Comparison of ENCODE assay signal across 8 mouse cellular contexts in the genomic region with DNA sequence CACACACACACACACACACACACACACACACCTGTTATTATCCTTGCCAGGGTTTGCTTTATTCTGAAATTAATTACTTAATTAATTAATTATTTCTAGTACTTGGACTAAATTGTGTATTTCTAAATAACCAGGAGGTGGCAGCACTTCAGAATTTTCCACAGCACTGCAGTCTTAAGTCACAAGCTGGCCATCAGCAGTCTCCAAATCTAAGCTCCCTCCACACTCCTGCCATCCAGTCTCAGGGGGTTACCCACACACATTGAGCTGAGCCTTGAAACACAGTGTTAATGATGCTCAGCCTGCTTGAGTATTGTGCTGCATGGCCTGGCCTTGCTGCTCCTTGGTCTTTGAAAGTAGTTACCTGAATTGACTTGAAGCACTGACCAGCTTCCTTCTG. TPM values are rescaled to one million over a fixed set of nuclear protein-coding genes. Genes with fewer than 3 reads are reported as not detected.
DNase-seq lines count a peak whose midpoint lies in the region; ATAC-seq and TF ChIP-seq lines count a peak whose summit lies in the region.

No protein-coding gene starts in this region.

- no peak overlapping the region for H3K27ac ChIP-seq in heart, embryonic 12.5 days (ENCODE audit: poor library complexity, severe bottlenecking)
- H3K27ac ChIP-seq in CH12.LX (ENCODE audit: insufficient read depth, low read depth), result no peak overlapping the region
- no peak overlapping the region for H3K27ac ChIP-seq in cerebellum, adult 2 months (ENCODE audit: insufficient read depth, low read length)

- no peaks in the 10 kb centered on the region for H3K9me3 ChIP-seq in heart, embryonic 12.5 days (replicated peaks)
- H3K9me3 ChIP-seq in CH12.LX (replicated peaks; ENCODE audit: low read length), result no peaks in the 10 kb centered on the region

- peak; percentile 4 to 44 for DNase-seq in heart, adult 18-20 months
- DNase-seq in CH12.LX (ENCODE audit: extremely low read depth), result peak; percentile 54
- DNase-seq in cerebellum, adult 2 months, result peak; percentile 19 to 43
- DNase-seq in mesoderm, embryonic 11.5 days (ENCODE audit: low read depth, low spot score), result peak; percentile 37
- DNase-seq in urinary bladder, adult 2 months (ENCODE audit: low spot score), result no peak
- no peak for DNase-seq in thymus, postnatal 25 days

- H3K4me1 ChIP-seq in heart, embryonic 12.5 days (replicated peaks), result no peaks in the 10 kb centered on the region
- H3K4me1 ChIP-seq in CH12.LX (ENCODE audit: control insufficient read depth in 1 of 2, insufficient read depth in 2 of 2), result peaks cover 0 to 6% of the 10 kb centered on the region in 2 experiments; a peak in 2 of 4 replicates
- no peaks in the 10 kb centered on the region for H3K4me1 ChIP-seq in cerebellum, adult 2 months (ENCODE audit: control insufficient read depth, insufficient read depth, low read length)

- peak; percentile 23 to 63; a peak in 2 of 4 replicates for TF ChIP-seq CTCF in CH12.LX (conservative IDR thresholded peaks at IDR 0.05 in 1 of 2, IDR thresholded peaks at IDR 0.05 in 1 of 2; ENCODE audit: low read depth in 2 of 2, low read length in 2 of 2)
- TF ChIP-seq CTCF in cerebellum, adult 2 months (IDR thresholded peaks at IDR 0.05; ENCODE audit: borderline replicate concordance, insufficient read depth, low read depth, low read length), result peak; percentile 39; the same call in 1 of the 2 replicates

- no peaks in the 10 kb centered on the region for H3K27me3 ChIP-seq in heart, embryonic 12.5 days (replicated peaks)
- no peaks in the 10 kb centered on the region for H3K27me3 ChIP-seq in CH12.LX (replicated peaks)
- no peaks in the 10 kb centered on the region for H3K27me3 ChIP-seq in cerebellum, adult 2 months (ENCODE audit: control insufficient read depth, insufficient read depth, low read length)

- ATAC-seq in heart, embryonic 12.5 days (ENCODE audit: insufficient number of reproducible peaks, low FRiP score), result no peak
- ATAC-seq in hematopoietic stem cell, adult 5-6 weeks (replicated peaks in 1 of 2; ENCODE audit: insufficient read depth in 1 of 2, low FRiP score in 2 of 2, low TSS enrichment in 1 of 2, low read depth in 1 of 2, poor library complexity in 2 of 2, severe bottlenecking in 2 of 2), result peak; percentile 48 to 56; a peak in 3 of 4 replicates

- peak; percentile 19 for TF ChIP-seq RAD21 in CH12.LX (IDR thresholded peaks at IDR 0.05; ENCODE audit: low read depth, low read length)

- in situ Hi-C loops in CH12.LX (cut with MboI; ENCODE audit: low pct_ligation_motif_present, low pct_unique_long_range_greater_than_20kb, low sequenced_read_pairs), result no loop called here

- H3K4me2 ChIP-seq in heart, embryonic 12.5 days, result no peak overlapping the region
- H3K4me2 ChIP-seq in CH12.LX (ENCODE audit: insufficient read depth, low read depth, poor library complexity, severe bottlenecking), result no peak overlapping the region

- H3K36me3 ChIP-seq in heart, embryonic 12.5 days, result no peaks in the 10 kb centered on the region
- H3K36me3 ChIP-seq in CH12.LX (replicated peaks in 1 of 2; ENCODE audit: control insufficient read depth in 1 of 2, insufficient read depth in 1 of 2, low read length in 1 of 2), result no peaks in the 10 kb centered on the region

- H3K79me2 ChIP-seq in CH12.LX (replicated peaks; ENCODE audit: control insufficient read depth, extremely low read depth, insufficient read depth, poor library complexity, severe bottlenecking), result no peaks in the 10 kb centered on the region

- no peak overlapping the region for H3K9ac ChIP-seq in heart, embryonic 12.5 days
- no peak overlapping the region for H3K9ac ChIP-seq in CH12.LX (ENCODE audit: insufficient read depth, low read depth)

- dilution Hi-C loops in CH12.LX (cut with MboI; ENCODE audit: extremely low pct_ligation_motif_present, extremely low pct_unique_long_range_greater_than_20kb, low sequenced_read_pairs), result no loop called here

- no peak for TF ChIP-seq POLR2A in CH12.LX (IDR thresholded peaks at IDR 0.05; ENCODE audit: low read depth, low read length)
- no peak for TF ChIP-seq POLR2A in cerebellum, adult 2 months (IDR thresholded peaks at IDR 0.05; ENCODE audit: borderline replicate concordance, insufficient read depth, low read length)

- no peak overlapping the region for H3K4me3 ChIP-seq in heart, embryonic 12.5 days
- no peak overlapping the region for H3K4me3 ChIP-seq in CH12.LX (replicated peaks in 1 of 3; ENCODE audit: low read depth in 2 of 3, low read length in 2 of 3, poor library complexity in 1 of 3)
- H3K4me3 ChIP-seq in cerebellum, adult 2 months (replicated peaks; ENCODE audit: insufficient read depth, low read depth, low read length), result no peak overlapping the region

- TF ChIP-seq EP300 in CH12.LX (IDR thresholded peaks at IDR 0.05; ENCODE audit: low read length), result no peak

TF ChIP-seq in CH12.LX, 34 proteins besides CTCF, POLR2A, EP300 and RAD21:
- TF ChIP-seq USF2 (conservative IDR thresholded peaks at IDR 0.05; ENCODE audit: low read depth, low read length), result no peak
- no peak for TF ChIP-seq MXI1 (IDR thresholded peaks at IDR 0.05; ENCODE audit: low read depth, low read length)
- TF ChIP-seq PAX5 (IDR thresholded peaks at IDR 0.05; ENCODE audit: low read length), result no peak
- TF ChIP-seq ZC3H11A (IDR thresholded peaks at IDR 0.05; ENCODE audit: low read depth, low read length), result no peak
- no peak for TF ChIP-seq ELF1 (IDR thresholded peaks at IDR 0.05; ENCODE audit: low read depth, low read length)
- TF ChIP-seq CHD2 (IDR thresholded peaks at IDR 0.05; ENCODE audit: low read length), result no peak
- peak; percentile 58 for TF ChIP-seq SMC3 (IDR thresholded peaks at IDR 0.05; ENCODE audit: low read depth, low read length)
- TF ChIP-seq JUND (conservative IDR thresholded peaks at IDR 0.05; ENCODE audit: low read depth, low read length), result no peak

RNA-seq across cellular contexts. Expression of a gene that starts 44.3 kb away (rescaled TPM):
- not detected for total RNA-seq in heart, adult 18-20 months (2021)
- polyA plus RNA-seq in heart, embryonic 12.5 days (2016; fragmentation: Nextera tagmentation; extraction: Ambion mirVana), result 8.9 and 11.6 TPM in 2 replicates
- not detected in 2 replicates for total RNA-seq in CH12.LX (2012; rRNA removed)
- total RNA-seq in CH12.LX (2014; rRNA removed), result not detected in 2 replicates
- not detected in 2 replicates for polyA plus RNA-seq in CH12.LX (2012; ENCODE audit: insufficient read length, low read depth)
- 147 and 161 TPM in 2 replicates for polyA plus RNA-seq in cerebellum, adult 2 months (2012; rRNA removed)
- total RNA-seq in hematopoietic stem cell, adult 5-6 weeks (2017), result not detected in 2 replicates
- 0.07 TPM in 1 of 2 replicates, not detected in the other for polyA plus RNA-seq in urinary bladder, adult 2 months (2012; rRNA removed)

Comparison
In these comparisons a context has a peak if more than half of its experiments do, and no peak if none do; other contexts are left out.
1. DNase-seq: peak in heart, adult 18-20 months (2 of 2), CH12.LX (single experiment), cerebellum, adult 2 months (2 of 2) and mesoderm, embryonic 11.5 days (single experiment); none in urinary bladder, adult 2 months (single experiment) and thymus, postnatal 25 days (single experiment).
2. RNA of a gene that starts 44.3 kb away (polyA plus RNA-seq): 147 to 161 TPM in cerebellum, adult 2 months; 8.9 to 11.6 TPM in heart, embryonic 12.5 days, 0.07 TPM in urinary bladder, adult 2 months and not detected in CH12.LX; every median in the first group is over 10 times any median in the second.